Mouse (Mus musculus): ENCODE results near the gene Olfr172. TPM values are rescaled to one million over a fixed set of nuclear protein-coding genes. Genes with fewer than 3 reads are reported as not detected.

Olfr172 gene
- polyA plus RNA-seq, 1 experiment: not detected

DNA sequence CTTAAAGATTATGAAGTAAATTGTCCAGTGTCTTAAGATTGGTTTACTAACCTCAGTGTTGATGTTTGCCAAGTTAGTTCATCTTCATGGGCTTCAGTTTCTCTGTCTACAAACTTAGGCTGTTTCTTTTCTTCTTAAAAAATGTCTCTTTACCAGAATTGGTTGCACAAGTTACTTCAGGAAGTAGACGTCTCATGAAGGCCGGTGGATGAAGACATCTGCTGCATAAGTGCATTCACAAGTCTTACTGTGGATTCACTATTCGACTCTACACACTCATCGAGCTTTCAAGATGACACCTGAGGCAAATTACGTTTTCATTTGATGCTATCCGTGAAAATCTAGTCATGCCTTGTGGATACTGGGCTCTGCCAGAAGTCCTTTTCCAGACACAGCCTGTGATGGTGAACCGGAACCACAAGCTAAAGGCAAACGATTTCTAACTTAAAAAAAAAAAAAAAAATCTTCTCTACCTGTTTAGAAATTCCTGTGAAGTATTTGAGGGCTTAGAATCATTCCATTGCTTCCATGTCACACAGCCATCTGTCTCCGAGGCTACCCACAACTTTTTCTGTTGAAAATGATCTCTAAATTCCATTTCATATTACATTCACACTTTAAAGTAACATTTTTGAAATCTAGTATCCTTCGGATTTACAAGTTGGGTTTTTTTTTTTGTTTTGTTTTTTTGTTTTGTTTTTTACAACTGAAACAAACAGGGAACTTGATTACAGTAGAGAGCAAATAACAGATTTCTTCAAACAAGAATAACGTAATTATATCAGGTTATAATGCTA lies 36.1 kb downstream of the Olfr172 start:
- no peak for TF ChIP-seq POLR2A (IDR thresholded peaks at IDR 0.05; ENCODE audit: extremely low read depth, insufficient read depth, low read length)
- no peak for TF ChIP-seq CTCF (IDR thresholded peaks at IDR 0.05; ENCODE audit: extremely low read depth, insufficient read depth, low read length)
- Histone ChIP-seq H3K27ac (ENCODE audit: insufficient read depth, low read length) (no peak overlapping the region), H3K4me3 (ENCODE audit: insufficient read depth, low read length) (no peak overlapping the region; the same call in 1 of the 2 replicates), H3K4me1 (ENCODE audit: control insufficient read depth, insufficient read depth, low read length) (peaks cover 3% of the 10 kb centered on the region; the same call in 1 of the 2 replicates)

DNA sequence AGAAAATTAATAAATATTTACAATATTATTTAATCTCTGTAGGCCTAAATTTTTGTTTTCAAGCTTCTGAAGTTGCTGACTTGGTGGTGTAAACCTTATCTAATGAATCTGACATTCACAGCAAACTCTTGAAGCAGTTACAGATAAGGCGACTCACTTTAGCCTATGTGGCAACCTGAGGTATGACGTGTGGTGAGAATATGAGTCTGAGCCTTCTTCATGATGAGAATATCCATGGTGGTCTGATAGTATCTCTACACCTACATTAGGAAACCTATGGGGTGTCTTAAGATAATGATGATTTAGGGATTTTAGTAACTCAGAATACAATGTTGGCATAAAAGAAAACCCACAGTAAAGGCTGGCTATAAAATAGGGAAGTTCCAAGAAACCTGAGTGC lies 40.7 kb downstream of the Olfr172 start:
- Histone ChIP-seq H3K4me1 (ENCODE audit: control insufficient read depth, insufficient read depth, low read length) (no peaks in the 10 kb centered on the region), H3K4me3 (ENCODE audit: insufficient read depth, low read length) (no peak overlapping the region), H3K27ac (ENCODE audit: insufficient read depth, low read length) (no peak overlapping the region)
- TF ChIP-seq POLR2A (IDR thresholded peaks at IDR 0.05; ENCODE audit: extremely low read depth, insufficient read depth, low read length): no peak
- no peak for TF ChIP-seq CTCF (IDR thresholded peaks at IDR 0.05; ENCODE audit: extremely low read depth, insufficient read depth, low read length)

DNA sequence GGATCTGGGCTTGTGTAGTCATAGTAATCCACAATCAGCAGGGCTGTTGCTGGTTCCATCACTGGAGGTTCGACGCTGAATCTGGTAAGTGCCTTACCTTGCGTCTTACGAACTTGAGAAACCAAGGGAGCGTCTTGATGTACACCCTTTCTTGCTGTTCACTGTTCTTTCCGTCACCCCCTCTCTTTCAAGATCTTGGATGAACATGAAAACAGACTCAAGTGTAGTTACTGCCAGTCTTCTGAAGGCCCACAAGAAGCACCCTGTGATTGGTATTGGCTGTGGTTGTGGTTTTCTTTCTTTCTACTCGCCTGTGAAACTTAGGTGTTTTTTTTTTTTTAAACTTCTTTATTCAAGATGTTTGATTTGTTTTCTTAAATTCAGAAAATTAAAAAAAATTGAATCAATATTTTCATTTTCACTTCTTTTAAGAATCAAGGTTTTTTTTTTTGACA lies 44.3 kb downstream of the Olfr172 start, which contains the start of gene Gpr15:
Gene Gpr15 (minus strand): TSS at position 405 of the 455 bp plus-strand sequence.
- TF ChIP-seq CTCF (IDR thresholded peaks at IDR 0.05; ENCODE audit: extremely low read depth, insufficient read depth, low read length): no peak
- TF ChIP-seq POLR2A (IDR thresholded peaks at IDR 0.05; ENCODE audit: extremely low read depth, insufficient read depth, low read length): no peak
- H3K4me3 ChIP-seq (ENCODE audit: insufficient read depth, low read length): no peak within 1 kb of the TSS
- no peaks in the 10 kb centered on the region for H3K4me1 ChIP-seq (ENCODE audit: control insufficient read depth, insufficient read depth, low read length)
- no peak within 1 kb of the TSS for H3K27ac ChIP-seq (ENCODE audit: insufficient read depth, low read length)

DNA sequence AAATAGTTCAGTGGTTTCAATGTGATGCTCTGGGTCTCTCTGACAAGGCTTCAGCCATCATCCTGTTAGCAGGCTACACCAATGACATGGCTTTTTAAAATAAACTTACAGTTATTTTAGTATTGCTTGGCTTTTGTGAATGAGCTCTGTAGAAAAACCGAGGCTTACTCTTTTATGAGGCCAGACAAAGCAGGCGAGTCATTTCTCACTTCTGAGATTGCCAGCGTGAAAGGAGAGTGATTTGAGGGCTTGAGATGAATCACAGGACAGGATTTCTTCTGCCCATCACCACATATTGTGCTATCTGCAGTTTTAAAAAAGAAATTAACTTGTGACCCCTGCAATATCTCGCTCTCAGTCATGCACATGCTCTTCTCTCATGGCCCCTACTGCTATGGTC lies 48.0 kb downstream of the Olfr172 start:
- Histone ChIP-seq H3K4me1 (ENCODE audit: control insufficient read depth, insufficient read depth, low read length) (no peaks in the 10 kb centered on the region), H3K4me3 (ENCODE audit: insufficient read depth, low read length) (no peak overlapping the region), H3K27ac (ENCODE audit: insufficient read depth, low read length) (no peak overlapping the region)
- TF ChIP-seq POLR2A (IDR thresholded peaks at IDR 0.05; ENCODE audit: extremely low read depth, insufficient read depth, low read length) (no peak), CTCF (IDR thresholded peaks at IDR 0.05; ENCODE audit: extremely low read depth, insufficient read depth, low read length) (no peak)

DNA sequence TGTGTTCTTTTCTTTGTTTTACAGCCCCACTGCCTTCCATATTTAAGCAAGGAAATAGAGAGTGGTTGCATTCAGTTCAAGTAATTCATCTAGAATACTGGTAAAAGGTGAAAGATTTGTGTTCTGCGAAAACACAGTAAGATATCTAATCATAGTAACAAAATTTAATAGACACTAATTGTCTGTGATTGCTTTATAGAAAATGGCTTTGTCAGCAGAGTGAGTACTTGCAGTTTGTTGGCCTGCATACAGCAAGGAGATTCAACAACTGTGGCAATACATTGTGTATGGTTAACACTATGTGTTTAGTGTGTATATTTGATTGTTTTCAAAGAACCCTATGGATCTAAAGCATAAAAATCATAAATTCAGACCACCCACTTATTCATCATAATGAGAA lies 49.8 kb downstream of the Olfr172 start:
- no peaks in the 10 kb centered on the region for H3K4me1 ChIP-seq (ENCODE audit: control insufficient read depth, insufficient read depth, low read length)
- H3K4me3 ChIP-seq (ENCODE audit: insufficient read depth, low read length): no peak overlapping the region
- no peak overlapping the region for H3K27ac ChIP-seq (ENCODE audit: insufficient read depth, low read length)
- TF ChIP-seq CTCF (IDR thresholded peaks at IDR 0.05; ENCODE audit: extremely low read depth, insufficient read depth, low read length) (no peak), POLR2A (IDR thresholded peaks at IDR 0.05; ENCODE audit: extremely low read depth, insufficient read depth, low read length) (no peak)

DNA sequence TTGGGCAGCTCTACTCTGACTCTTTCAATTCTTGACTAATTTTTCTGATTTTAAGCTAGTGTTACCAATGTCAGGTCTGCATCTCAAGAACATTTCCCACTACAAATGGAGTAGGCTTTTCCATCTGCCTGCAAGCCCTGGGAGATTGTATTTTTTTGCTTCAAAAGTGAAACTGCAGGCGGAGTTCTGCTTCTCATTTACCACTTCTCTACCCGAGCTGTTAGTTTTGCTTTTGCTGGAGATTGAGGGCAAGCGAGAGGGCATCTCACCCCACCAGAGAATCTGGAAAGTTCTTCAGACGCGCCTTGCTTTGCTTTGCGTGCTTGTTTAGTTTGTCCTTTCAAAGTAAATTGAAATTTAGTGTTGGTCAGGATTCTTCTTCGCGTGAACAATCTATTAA lies 50.8 kb downstream of the Olfr172 start:
- Histone ChIP-seq H3K27ac (ENCODE audit: insufficient read depth, low read length) (no peak overlapping the region), H3K4me1 (ENCODE audit: control insufficient read depth, insufficient read depth, low read length) (peaks cover 3% of the 10 kb centered on the region; the same call in 1 of the 2 replicates), H3K4me3 (ENCODE audit: insufficient read depth, low read length) (no peak overlapping the region)
- no peak for TF ChIP-seq CTCF (IDR thresholded peaks at IDR 0.05; ENCODE audit: extremely low read depth, insufficient read depth, low read length)
- TF ChIP-seq POLR2A (IDR thresholded peaks at IDR 0.05; ENCODE audit: extremely low read depth, insufficient read depth, low read length): no peak

Other genes starting within 250 kb of the Olfr172 start
- gene St3gal6, start 238.9 kb downstream of the Olfr172 start, polyA plus RNA-seq (2012; rRNA removed): 18.7 and 20.1 TPM in 2 replicates
- 0.17 TPM in 1 of 2 replicates, not detected in the other for gene Gm813, start 146.2 kb downstream of the Olfr172 start, polyA plus RNA-seq (2012; rRNA removed)
- not detected in 2 replicates for gene E330017A01Rik, start 124.4 kb downstream of the Olfr172 start, polyA plus RNA-seq (2012; rRNA removed)
- 37.1 and 40.6 TPM in 2 replicates for gene Cpox, start 92.9 kb downstream of the Olfr172 start, polyA plus RNA-seq (2012; rRNA removed)
- gene Gpr15, start 44.1 kb downstream of the Olfr172 start, polyA plus RNA-seq (2012; rRNA removed): not detected in 2 replicates
- 136 and 139 TPM in 2 replicates for gene Cldnd1, start 35.3 kb downstream of the Olfr172 start, polyA plus RNA-seq (2012; rRNA removed)
- not detected in 2 replicates for gene Olfr173, start 37.1 kb upstream of the Olfr172 start, polyA plus RNA-seq (2012; rRNA removed)
- not detected in 2 replicates for gene Olfr175-ps1, start 63.6 kb upstream of the Olfr172 start, polyA plus RNA-seq (2012; rRNA removed)
- not detected in 2 replicates for gene Olfr177, start 111.6 kb upstream of the Olfr172 start, polyA plus RNA-seq (2012; rRNA removed)
- not detected in 2 replicates for gene Olfr178, start 128.9 kb upstream of the Olfr172 start, polyA plus RNA-seq (2012; rRNA removed)
- not detected in 2 replicates for gene Olfr181, start 165.6 kb upstream of the Olfr172 start, polyA plus RNA-seq (2012; rRNA removed)
- gene Olfr180, start 166.2 kb upstream of the Olfr172 start, polyA plus RNA-seq (2012; rRNA removed): not detected in 2 replicates
- gene Olfr183, start 232.2 kb upstream of the Olfr172 start, polyA plus RNA-seq (2012; rRNA removed): 0.06 TPM in 1 of 2 replicates, not detected in the other